Mouse (Mus musculus) MEL (cell line): ENCODE data around the gene Hpca.
A peak's percentile ranks its signal among the peaks of the same experiment; 100 is the strongest.

ENCODE experiments used
- CTCF ChIP-seq, 3 experiments: IDR thresholded peaks in 2 of 3; conservative IDR thresholded peaks in 1 of 3; 2 replicates each; pipeline ENCODE4 v1.5.1; 2011 to 2012; ENCODE audit warnings: low read length in 3 of 3, low read depth in 2 of 3, mild to moderate bottlenecking in 2 of 3, improper control_type of control experiment in 1 of 3, inconsistent platforms in 1 of 3, mixed read lengths in 1 of 3, moderate library complexity in 1 of 3; ENCODE audit not compliant: control insufficient read depth in 1 of 3, insufficient read depth in 1 of 3, poor library complexity in 1 of 3, severe bottlenecking in 1 of 3
- ELF1 ChIP-seq: IDR thresholded peaks from 2 replicates; pipeline ENCODE4 v1.6.1; 2014; ENCODE audit warnings: low read depth, mild to moderate bottlenecking, inconsistent platforms, low read length, improper control_type of control experiment, moderate library complexity
- ETS1 ChIP-seq: IDR thresholded peaks from 2 replicates; pipeline ENCODE4 v1.6.1; 2012; ENCODE audit warnings: low read depth, mild to moderate bottlenecking, inconsistent platforms, low read length, improper control_type of control experiment, moderate library complexity
- JUND ChIP-seq: IDR thresholded peaks from 2 replicates; pipeline ENCODE4 v1.6.1; 2011; ENCODE audit warnings: low read depth, mild to moderate bottlenecking, improper control_type of control experiment, low read length
- MEF2A ChIP-seq: IDR thresholded peaks from 2 replicates; pipeline ENCODE4 v1.6.1; 2014; ENCODE audit warnings: low read depth, mild to moderate bottlenecking, inconsistent platforms, low read length, improper control_type of control experiment; ENCODE audit not compliant: poor library complexity, insufficient replicate concordance, severe bottlenecking; ENCODE audit errors: extremely low read depth
- POLR2A ChIP-seq, 2 experiments: IDR thresholded peaks; 2 replicates each; pipeline ENCODE4 v1.6.1; 2011 to 2012; ENCODE audit warnings: low read length in 2 of 2, mild to moderate bottlenecking in 2 of 2, control low read depth in 1 of 2, improper control_type of control experiment in 1 of 2, low read depth in 1 of 2, moderate library complexity in 1 of 2; ENCODE audit not compliant: control insufficient read depth in 1 of 2, insufficient read depth in 1 of 2, poor library complexity in 1 of 2
- POLR2AphosphoS2 ChIP-seq: IDR thresholded peaks from 2 replicates; pipeline ENCODE4 v1.6.1; 2011; ENCODE audit warnings: low read length, improper control_type of control experiment
- RCOR1 ChIP-seq: IDR thresholded peaks from 2 replicates; pipeline ENCODE4 v1.6.1; 2012; ENCODE audit warnings: low read depth, mild to moderate bottlenecking, inconsistent platforms, low read length, improper control_type of control experiment
- SMC3 ChIP-seq: IDR thresholded peaks from 2 replicates; pipeline ENCODE4 v1.6.1; 2011; ENCODE audit warnings: low read depth, low read length, improper control_type of control experiment
- TCF12 ChIP-seq: IDR thresholded peaks from 2 replicates; pipeline ENCODE4 v1.6.1; 2014; ENCODE audit warnings: low read depth, mild to moderate bottlenecking, inconsistent platforms, low read length, improper control_type of control experiment, moderate library complexity
- USF1 ChIP-seq: IDR thresholded peaks from 2 replicates; pipeline ENCODE4 v1.6.1; 2014; ENCODE audit warnings: low read depth, mild to moderate bottlenecking, inconsistent platforms, low read length, improper control_type of control experiment, moderate library complexity
- ZC3H11A ChIP-seq: IDR thresholded peaks from 2 replicates; pipeline ENCODE4 v1.6.1; 2012; ENCODE audit warnings: low read depth, mild to moderate bottlenecking, inconsistent platforms, low read length, improper control_type of control experiment

DNA sequence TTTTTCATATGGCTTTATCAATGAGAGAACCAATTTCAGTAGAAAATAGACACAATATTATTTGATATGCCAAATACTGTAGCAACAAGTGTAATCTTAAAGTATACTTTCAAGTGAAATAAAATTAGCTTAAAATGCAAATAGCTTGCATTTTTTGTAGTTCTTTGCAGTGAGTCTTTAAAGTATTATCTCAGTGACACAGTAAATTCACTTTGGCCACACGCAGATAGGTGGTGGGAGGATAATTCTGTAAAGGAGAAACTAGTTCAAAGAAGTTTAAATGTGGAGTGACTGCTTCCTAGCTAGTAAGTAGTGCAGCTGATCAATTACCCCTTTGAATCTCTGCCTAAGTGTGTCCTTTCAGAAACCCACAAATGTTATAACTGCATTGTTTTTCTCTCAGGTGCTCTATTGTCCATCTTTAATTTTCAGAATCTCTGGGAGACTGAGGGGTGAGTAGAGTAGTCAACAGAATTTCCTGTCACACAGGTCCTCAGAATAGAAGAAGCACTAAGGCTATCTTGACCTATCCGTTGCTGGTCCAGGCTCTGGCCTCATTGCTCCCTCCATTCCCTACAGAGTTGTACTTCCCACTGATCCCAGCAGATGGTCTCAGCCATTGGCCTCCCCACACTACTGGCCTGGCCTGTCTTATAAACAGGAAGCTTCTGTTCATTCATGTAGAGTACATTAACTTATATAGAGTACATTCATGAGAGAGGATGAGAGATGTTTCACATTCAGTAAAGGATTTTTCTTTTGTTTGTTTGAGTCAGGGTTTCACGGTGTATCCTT, 59.4 kb downstream of the Hpca start:
- TF ChIP-seq SMC3 (no peak), CTCF (IDR thresholded peaks at IDR 0.05 in 2 of 3, conservative IDR thresholded peaks at IDR 0.05 in 1 of 3; ENCODE audit: control insufficient read depth in 1 of 3, insufficient read depth in 1 of 3, low read depth in 2 of 3, low read length in 3 of 3, poor library complexity in 1 of 3, severe bottlenecking in 1 of 3) (no peak), POLR2AphosphoS2 (no peak), ZC3H11A (no peak), TCF12 (peak; percentile 44; the same call in 1 of the 2 replicates), ELF1 (no peak), ETS1 (0 out of 2 replicates have a peak, but pooled peaks have one; percentile 26), USF1 (no peak), RCOR1 (no peak), JUND (no peak), POLR2A (IDR thresholded peaks at IDR 0.05; ENCODE audit: control insufficient read depth in 1 of 2, insufficient read depth in 1 of 2, low read depth in 1 of 2, low read length in 2 of 2, poor library complexity in 1 of 2) (no peak), MEF2A (no peak)
